Mouse (Mus musculus): ENCODE data around the gene Spg20. TPM values are rescaled to one million over a fixed set of nuclear protein-coding genes. Genes with fewer than 3 reads are reported as not detected.

Gene Spg20
- 10 to 100 TPM; 40.3 to 40.9 TPM for total RNA-seq (2021)

- intact Hi-C loops (cut with DNase I) = loop anchor here (1.0 kb wide), 1 partner anchor 32 kb away; no protein-coding TSS in a partner anchor
- peak; percentile 98 to 99 for DNase-seq
Observed at GRCm38 (mm10) chr3:55111935-55112709, at the start of gene Spg20. Spg20 (plus strand) TSS chr3:55112108.

GRCm38 (mm10) chr3:55062653-55063052 lies 49.3 kb upstream of the Spg20 start:
- no peak for DNase-seq
- intact Hi-C loops (cut with DNase I) = loop anchor here (2.0 to 5.0 kb wide), 3 partner anchors 40 to 265 kb away; no protein-coding TSS in a partner anchor

GRCm38 (mm10) chr3:55064396-55064795 lies 47.5 kb upstream of the Spg20 start:
- intact Hi-C loops (cut with DNase I) = loop anchor here (2.0 to 5.0 kb wide), 3 partner anchors 137 to 267 kb away; no protein-coding TSS in a partner anchor
- peak; percentile 69 to 82 for DNase-seq

GRCm38 (mm10) chr3:55065738-55066665 lies 45.9 kb upstream of the Spg20 start:
- intact Hi-C loops (cut with DNase I) = loop anchor here (2.0 kb wide), 1 partner anchor 251 kb away; no protein-coding TSS in a partner anchor

GRCm38 (mm10) chr3:55066666-55067023 lies 45.3 kb upstream of the Spg20 start:
- DNase-seq = no peak
- intact Hi-C loops (cut with DNase I) = no loop called here

More at GRCm38 (mm10) chr3:55065738-55066665, 45.9 kb upstream of the Spg20 start:
- DNase-seq = no peak

GRCm38 (mm10) chr3:55067791-55068434 lies 44.0 kb upstream of the Spg20 start:
- intact Hi-C loops (cut with DNase I) = no loop called here
- no peak for DNase-seq

GRCm38 (mm10) chr3:55074576-55075293 lies 37.2 kb upstream of the Spg20 start:
- intact Hi-C loops (cut with DNase I) = no loop called here
- no peak for DNase-seq

- intact Hi-C loops (cut with DNase I) = no loop called here
- no peak for DNase-seq
Observed at GRCm38 (mm10) chr3:55075294-55075648, 36.6 kb upstream of the Spg20 start.

- no peak for DNase-seq
- intact Hi-C loops (cut with DNase I) = no loop called here
Observed at GRCm38 (mm10) chr3:55078233-55078632, 33.7 kb upstream of the Spg20 start.

- DNase-seq = no peak
- intact Hi-C loops (cut with DNase I) = loop anchor here (1.0 kb wide), 2 partner anchors 33 to 73 kb away; partner anchors contain the start of gene Spg20
Observed at GRCm38 (mm10) chr3:55079619-55080018, 32.3 kb upstream of the Spg20 start.

- intact Hi-C loops (cut with DNase I) = loop anchor here (1.0 kb wide), 2 partner anchors 32 to 72 kb away; partner anchors contain the start of gene Spg20
- DNase-seq = peak; percentile 68 to 72
Observed at GRCm38 (mm10) chr3:55080055-55080454, 31.9 kb upstream of the Spg20 start.

- DNase-seq = no peak
- intact Hi-C loops (cut with DNase I) = no loop called here
Observed at GRCm38 (mm10) chr3:55084781-55085180, 27.1 kb upstream of the Spg20 start.

- intact Hi-C loops (cut with DNase I) = no loop called here
- DNase-seq = no peak
Observed at GRCm38 (mm10) chr3:55085716-55086115, 26.2 kb upstream of the Spg20 start.

- DNase-seq = no peak
- intact Hi-C loops (cut with DNase I) = no loop called here
Observed at GRCm38 (mm10) chr3:55086948-55087347, 25.0 kb upstream of the Spg20 start.

- intact Hi-C loops (cut with DNase I) = no loop called here
- no peak for DNase-seq
Observed at GRCm38 (mm10) chr3:55087360-55087759, 24.5 kb upstream of the Spg20 start.

GRCm38 (mm10) chr3:55088359-55088758 lies 23.5 kb upstream of the Spg20 start:
- DNase-seq = no peak
- intact Hi-C loops (cut with DNase I) = no loop called here

GRCm38 (mm10) chr3:55088843-55089242 lies 23.1 kb upstream of the Spg20 start:
- intact Hi-C loops (cut with DNase I) = no loop called here
- DNase-seq = no peak

- no peak for DNase-seq
- intact Hi-C loops (cut with DNase I) = no loop called here
Observed at GRCm38 (mm10) chr3:55089291-55089690, 22.6 kb upstream of the Spg20 start.

GRCm38 (mm10) chr3:55093161-55093560 lies 18.7 kb upstream of the Spg20 start:
- no peak for DNase-seq
- intact Hi-C loops (cut with DNase I) = no loop called here
